Comparison of ENCODE assay signal across 21 mouse cellular contexts in genomic region chr9:34978229-34978628, GRCm38 (mm10).
"Had no signal": no experiment of that assay in that cellular context is flagged by ENCODE, and none has a peak within 500 bp of the region (broad histone marks: within the 10 kb centered on the region; RNA-seq: fewer than 3 reads in every experiment).

No protein-coding gene starts in this region.

- H3K4me3 ChIP-seq: lung, embryonic 15.5 days; megakaryocyte, embryonic 14.5 days; midbrain, embryonic 13.5 days; midbrain, embryonic 15.5 days; neural tube, embryonic 13.5 days; neural tube, embryonic 15.5 days had no signal

- H3K9me3 ChIP-seq: lung, embryonic 15.5 days; midbrain, embryonic 15.5 days; neural tube, embryonic 13.5 days; neural tube, embryonic 15.5 days had no signal

- DNase-seq: liver, postnatal 0 days; lung, adult 2 months; lung, postnatal 14 days; lung, postnatal 36 days; retina, postnatal 1 day; right cerebral cortex, adult 18-20 months; right cerebral cortex, postnatal 25 days; right cerebral cortex, postnatal 4 days; spleen, adult 18-20 months; thymus, adult 18-20 months; thymus, postnatal 14 days; thymus, postnatal 36 days had no signal

- H3K4me1 ChIP-seq: lung, embryonic 15.5 days; megakaryocyte, embryonic 14.5 days; neural tube, embryonic 13.5 days had no signal

- H3K27me3 ChIP-seq: lung, embryonic 15.5 days; midbrain, embryonic 13.5 days; midbrain, embryonic 15.5 days; neural tube, embryonic 13.5 days; neural tube, embryonic 15.5 days had no signal

- H3K4me2 ChIP-seq: lung, embryonic 15.5 days; midbrain, embryonic 11.5 days; midbrain, embryonic 13.5 days; midbrain, embryonic 15.5 days; neural tube, embryonic 13.5 days; neural tube, embryonic 15.5 days had no signal

- H3K9ac ChIP-seq: liver, postnatal 0 days; lung, embryonic 15.5 days; midbrain, embryonic 13.5 days; midbrain, embryonic 15.5 days; neural tube, embryonic 13.5 days; neural tube, embryonic 15.5 days had no signal

- H3K27ac ChIP-seq: lung, embryonic 15.5 days; macrophage; midbrain, embryonic 13.5 days; midbrain, embryonic 15.5 days; neural tube, embryonic 13.5 days had no signal

- H3K36me3 ChIP-seq: lung, embryonic 15.5 days; midbrain, embryonic 13.5 days; midbrain, embryonic 15.5 days; neural tube, embryonic 13.5 days; neural tube, embryonic 15.5 days had no signal

- ATAC-seq: liver, postnatal 0 days; lung, postnatal 0 days; midbrain, embryonic 13.5 days; midbrain, embryonic 15.5 days had no signal
